9 mouse cellular contexts compared by ENCODE assay signal in genomic region chr6:86569461-86569820, GRCm38 (mm10). TPM values are rescaled to one million over a fixed set of nuclear protein-coding genes. Genes with fewer than 3 reads are reported as not detected.
DNase-seq lines count a peak whose midpoint lies in the region; ATAC-seq and TF ChIP-seq lines count a peak whose summit lies in the region.
"Had no signal": no experiment of that assay in that cellular context is flagged by ENCODE, and none has a peak within 500 bp of the region (broad histone marks: within the 10 kb centered on the region; RNA-seq: fewer than 3 reads in every experiment).

No protein-coding gene starts in this region.

- no peaks in the 10 kb centered on the region for H3K27me3 ChIP-seq in midbrain, embryonic 11.5 days (ENCODE audit: control insufficient read depth, insufficient read depth, low read length)
- no peaks in the 10 kb centered on the region for H3K27me3 ChIP-seq in midbrain, embryonic 10.5 days (ENCODE audit: low read depth, poor library complexity, severe bottlenecking)
- H3K27me3 ChIP-seq in hindbrain, embryonic 15.5 days = no peaks in the 10 kb centered on the region

- ATAC-seq in midbrain, embryonic 11.5 days (ENCODE audit: low FRiP score) = no peak
- ATAC-seq in hindbrain, embryonic 15.5 days (ENCODE audit: low FRiP score, low read depth) = peak; percentile 45; the same call in 1 of the 2 replicates

- intact Hi-C loops in gastrocnemius, postnatal 14 days (cut with DNase I; ENCODE audit: low total_unique reads) = no loop called here

- no peak for TF ChIP-seq POLR2A in lung, adult 2 months (IDR thresholded peaks at IDR 0.05; ENCODE audit: borderline replicate concordance, extremely low read depth, low read depth, low read length)

- no peak overlapping the region for H3K4me2 ChIP-seq in midbrain, embryonic 11.5 days
- H3K4me2 ChIP-seq in hindbrain, embryonic 15.5 days = no peak overlapping the region

- H3K9ac ChIP-seq in midbrain, embryonic 11.5 days (ENCODE audit: low read length) = no peak overlapping the region
- no peak overlapping the region for H3K9ac ChIP-seq in hindbrain, embryonic 15.5 days
- H3K9ac ChIP-seq: liver, embryonic 14.5 days had no signal

- no peak overlapping the region for H3K27ac ChIP-seq in midbrain, embryonic 11.5 days (ENCODE audit: low read depth, low read length)
- no peak overlapping the region for H3K27ac ChIP-seq in midbrain, embryonic 10.5 days (replicated peaks)
- peak overlapping the region; percentile 64 for H3K27ac ChIP-seq in hindbrain, embryonic 15.5 days (replicated peaks)
- H3K27ac ChIP-seq: liver, embryonic 14.5 days had no signal

- 85% methylated on average over 3 of the region's 3 CpGs for WGBS in midbrain, embryonic 11.5 days
- 77% methylated on average over 3 of the region's 3 CpGs for WGBS in midbrain, embryonic 10.5 days
- 47% methylated on average over 3 of the region's 3 CpGs for WGBS in hindbrain, embryonic 15.5 days
- 35% methylated on average over 3 of the region's 3 CpGs for WGBS in lung, adult 2 months

- H3K9me3 ChIP-seq in midbrain, embryonic 11.5 days (ENCODE audit: control insufficient read depth, low read length) = no peaks in the 10 kb centered on the region
- H3K9me3 ChIP-seq in midbrain, embryonic 10.5 days (replicated peaks) = no peaks in the 10 kb centered on the region
- no peaks in the 10 kb centered on the region for H3K9me3 ChIP-seq in hindbrain, embryonic 15.5 days

- DNase-seq in midbrain, embryonic 11.5 days (ENCODE audit: low spot score, missing footprints) = peak; percentile 72
- DNase-seq in midbrain, embryonic 10.5 days (ENCODE audit: low spot score) = no peak
- DNase-seq in cerebellum, adult 8-10 months = peak; percentile 79
- DNase-seq in lung, adult 2 months = peak; percentile 38
- peak; percentile 44 to 66 for DNase-seq in urinary bladder, postnatal 4 days (ENCODE audit: low spot score in 2 of 2)
- DNase-seq in gastrocnemius, postnatal 14 days = no peak
- DNase-seq in gastrocnemius, adult 18-20 months (ENCODE audit: low spot score) = no peak

- no peak overlapping the region for H3K4me3 ChIP-seq in midbrain, embryonic 11.5 days (ENCODE audit: low read depth, low read length)
- no peak overlapping the region for H3K4me3 ChIP-seq in midbrain, embryonic 10.5 days
- no peak overlapping the region for H3K4me3 ChIP-seq in hindbrain, embryonic 15.5 days
- no peak overlapping the region for H3K4me3 ChIP-seq in lung, adult 2 months (replicated peaks; ENCODE audit: extremely low read depth, low read depth, low read length)

- H3K4me1 ChIP-seq in midbrain, embryonic 11.5 days (ENCODE audit: control insufficient read depth, insufficient read depth, low read length) = no peaks in the 10 kb centered on the region
- no peaks in the 10 kb centered on the region for H3K4me1 ChIP-seq in midbrain, embryonic 10.5 days
- H3K4me1 ChIP-seq in hindbrain, embryonic 15.5 days (replicated peaks) = peaks cover 8% of the 10 kb centered on the region
- peaks cover 5% of the 10 kb centered on the region for H3K4me1 ChIP-seq in lung, adult 2 months (ENCODE audit: control insufficient read depth, insufficient read depth, low read length)

- peaks cover 4% of the 10 kb centered on the region; the same call in 1 of the 2 replicates for H3K36me3 ChIP-seq in midbrain, embryonic 11.5 days (ENCODE audit: control insufficient read depth, insufficient read depth, low read length)
- peaks cover 26% of the 10 kb centered on the region for H3K36me3 ChIP-seq in midbrain, embryonic 10.5 days
- peaks cover 17% of the 10 kb centered on the region for H3K36me3 ChIP-seq in hindbrain, embryonic 15.5 days

- TF ChIP-seq CTCF in lung, adult 2 months (IDR thresholded peaks at IDR 0.05; ENCODE audit: insufficient read depth, low read length) = no peak

RNA-seq across cellular contexts. Expression of gene Pcbp1, which starts 43.3 kb away (rescaled TPM):
- polyA plus RNA-seq in midbrain, embryonic 11.5 days (2014; fragmentation: Nextera tagmentation; extraction: Ambion mirVana) = 418 and 497 TPM in 2 replicates
- polyA plus RNA-seq in midbrain, embryonic 10.5 days (2016; fragmentation: Nextera tagmentation; extraction: Ambion mirVana) = 321 and 408 TPM in 2 replicates
- 341 and 351 TPM in 2 replicates for polyA plus RNA-seq in hindbrain, embryonic 15.5 days (2015; fragmentation: Nextera tagmentation; extraction: Ambion mirVana)
- polyA plus RNA-seq in lung, adult 2 months (2012; rRNA removed) = 161 TPM in 2 replicates
- total RNA-seq in gastrocnemius, postnatal 14 days (2021) = 100 to 1,000 TPM; 128 to 164 TPM
- total RNA-seq in gastrocnemius, adult 18-20 months (2021) = 100 to 1,000 TPM; 114 to 128 TPM

RNA-seq across cellular contexts. Expression of gene Asprv1, which starts 58.5 kb away (rescaled TPM):
- polyA plus RNA-seq in midbrain, embryonic 11.5 days (2014; fragmentation: Nextera tagmentation; extraction: Ambion mirVana) = 0.37 and 0.68 TPM in 2 replicates
- 0.25 and 0.53 TPM in 2 replicates for polyA plus RNA-seq in midbrain, embryonic 10.5 days (2016; fragmentation: Nextera tagmentation; extraction: Ambion mirVana)
- polyA plus RNA-seq in hindbrain, embryonic 15.5 days (2015; fragmentation: Nextera tagmentation; extraction: Ambion mirVana) = 0.76 and 1.00 TPM in 2 replicates
- 0.43 and 263 TPM in 2 replicates for polyA plus RNA-seq in lung, adult 2 months (2012; rRNA removed)
- total RNA-seq in gastrocnemius, postnatal 14 days (2021) = under 1 TPM in 1 of 2 experiments, not detected in 1; 0.13 TPM
- not detected for total RNA-seq in gastrocnemius, adult 18-20 months (2021)

Comparison
In these comparisons a context has a peak if more than half of its experiments do, and no peak if none do; other contexts are left out.
1. DNase-seq: peak in midbrain, embryonic 11.5 days (single experiment), cerebellum, adult 8-10 months (single experiment), lung, adult 2 months (single experiment) and urinary bladder, postnatal 4 days (2 of 2); none in midbrain, embryonic 10.5 days (single experiment), gastrocnemius, postnatal 14 days (single experiment) and gastrocnemius, adult 18-20 months (single experiment).